Mouse (Mus musculus) lung, adult 18-20 months (tissue): ENCODE measurements around the gene Zfp715.

ENCODE experiments used
- DNase-seq, 2 experiments: peaks; one replicate each; pipeline ENCODE4 v3.0.0; 2022; ENCODE audit warnings: mixed read lengths in 2 of 2

Zfp715 gene

GRCm38 (mm10) chr7:43313013-43313428, at the start of gene Zfp715:
Gene Zfp715 (minus strand): TSS chr7:43313294.
- peak; percentile 94 to 96 for DNase-seq

GRCm38 (mm10) chr7:43362021-43362420, 48.9 kb upstream of the Zfp715 start:
- no peak for DNase-seq

- DNase-seq = no peak
Observed at GRCm38 (mm10) chr7:43361442-43361841, 48.3 kb upstream of the Zfp715 start.

DNA sequence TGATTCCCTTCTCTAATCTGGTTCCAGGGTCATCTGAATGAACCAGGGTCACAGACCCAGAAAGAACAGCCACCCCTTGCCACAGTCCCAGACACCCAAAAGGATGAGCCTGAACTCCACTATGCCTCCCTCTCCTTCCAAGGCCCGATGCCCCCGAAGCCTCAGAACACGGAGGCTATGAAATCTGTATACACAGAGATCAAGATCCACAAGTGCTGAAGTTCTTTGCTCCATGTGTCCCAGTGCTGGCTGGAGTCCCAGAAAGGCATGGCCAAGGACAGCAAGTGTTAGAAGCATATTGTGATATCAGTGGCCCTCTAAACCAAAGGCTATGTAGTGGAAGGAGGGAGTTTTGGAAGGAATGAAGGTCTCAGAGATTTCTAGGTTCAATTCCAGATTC, 45.5 kb upstream of the Zfp715 start:
- no peak for DNase-seq

- DNase-seq = no peak
Observed at GRCm38 (mm10) chr7:43354893-43355835, 42.1 kb upstream of the Zfp715 start.

- DNase-seq = no peak
Observed at GRCm38 (mm10) chr7:43353758-43354157, 40.7 kb upstream of the Zfp715 start.

GRCm38 (mm10) chr7:43353118-43353517, 40.0 kb upstream of the Zfp715 start:
- DNase-seq = peak; percentile 14 to 28

DNA sequence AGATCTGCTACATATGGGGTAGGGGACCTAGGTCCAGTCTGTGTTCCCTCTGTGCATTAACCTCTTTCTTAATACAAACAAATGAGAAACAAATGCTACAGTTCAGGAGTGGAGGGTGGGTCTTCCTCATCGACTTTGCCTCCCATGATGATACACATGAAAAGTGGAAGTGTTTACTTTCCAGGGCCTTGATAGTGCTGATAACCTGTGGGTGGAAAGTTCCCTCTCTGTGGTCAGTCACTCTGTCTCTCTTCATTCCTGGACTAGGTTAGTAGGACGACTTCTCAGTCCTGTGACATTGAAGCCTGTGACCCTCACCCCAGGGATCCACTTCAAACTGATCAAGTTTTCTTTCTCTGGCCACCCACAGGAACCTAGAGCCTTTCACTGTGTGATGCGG, 38.1 kb upstream of the Zfp715 start, which contains the start of gene Siglecf:
TSS of gene Siglecf (plus strand) at position 188 of the 400 bp plus-strand sequence.
- DNase-seq = no peak

DNA sequence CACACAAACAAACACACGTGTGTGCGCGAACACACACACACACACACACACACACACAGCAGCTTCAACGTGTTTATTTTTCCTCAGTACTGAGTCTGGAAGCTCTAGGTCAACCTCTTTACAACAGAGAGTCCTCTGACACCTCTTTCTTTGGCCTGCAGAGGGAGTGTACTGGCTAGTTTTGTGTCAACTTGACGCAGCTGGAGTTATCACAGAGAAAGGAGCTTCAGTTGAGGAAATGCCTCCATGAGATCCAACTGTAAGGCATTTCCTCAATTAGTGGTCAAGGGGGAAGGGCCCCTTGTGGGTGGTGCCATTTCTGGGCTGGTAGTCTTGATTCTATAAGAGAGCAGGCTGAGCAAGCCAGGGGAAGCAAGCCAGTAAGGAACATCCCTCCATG, 36.5 kb upstream of the Zfp715 start:
- DNase-seq = peak; percentile 20 to 26

DNA sequence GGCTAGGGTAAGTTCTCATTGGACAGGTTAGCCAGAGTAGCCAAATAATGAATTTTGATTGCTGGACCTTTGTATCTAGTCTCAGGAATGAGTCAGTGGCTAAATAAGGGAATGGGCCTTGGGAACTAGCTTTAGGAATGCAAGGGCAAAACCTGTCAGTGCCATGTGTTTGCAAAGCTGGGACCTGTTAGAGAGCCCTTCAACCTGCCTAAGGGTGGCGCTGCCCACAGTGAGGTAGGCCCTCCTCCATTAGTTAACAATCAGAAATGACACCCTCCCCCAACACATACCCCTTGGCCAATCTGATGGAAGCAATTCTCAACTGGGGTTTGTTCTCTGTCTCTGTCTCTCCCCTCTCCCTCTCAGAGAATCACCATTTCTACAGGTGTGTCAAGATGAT, 33.5 kb upstream of the Zfp715 start:
- DNase-seq = no peak

DNA sequence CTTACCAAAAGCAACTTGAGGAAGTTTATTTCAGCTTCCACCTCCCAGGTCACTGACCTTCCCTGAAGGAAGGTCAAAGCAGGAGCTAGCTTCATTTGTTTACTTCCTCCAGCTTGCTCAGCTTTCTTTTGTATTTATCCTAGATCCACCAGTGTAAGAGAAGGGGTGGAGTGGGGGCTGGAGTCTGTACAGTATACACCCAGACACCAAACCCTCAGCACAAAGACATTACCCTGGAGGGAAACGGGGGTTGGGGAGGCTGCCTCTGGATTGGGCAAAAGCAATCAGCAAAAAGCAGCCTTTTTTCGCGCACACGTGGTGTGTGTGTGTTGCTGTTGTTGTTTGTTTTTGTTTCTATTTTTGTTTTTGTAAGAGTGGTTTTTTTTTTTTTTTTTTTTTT, 33.1 kb upstream of the Zfp715 start:
- no peak for DNase-seq

DNA sequence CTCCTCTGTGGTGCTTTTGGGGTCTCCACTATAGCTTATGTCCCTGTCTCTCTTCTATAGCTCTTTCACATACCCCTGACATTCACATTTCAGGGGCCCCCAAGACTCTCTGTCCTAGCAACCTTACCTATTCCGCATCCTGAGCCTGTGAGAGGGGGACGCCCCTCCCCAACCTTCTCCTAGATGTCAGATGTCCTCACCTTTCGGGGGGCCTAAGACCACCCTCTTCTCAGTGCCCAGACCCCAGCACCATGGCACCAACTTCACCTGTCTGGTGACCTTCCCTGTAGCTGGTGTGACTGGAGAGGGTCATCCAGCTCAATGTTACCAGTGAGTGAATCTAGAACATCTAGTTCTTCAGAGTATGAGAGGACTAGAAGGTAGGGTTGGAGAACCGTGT, 31.4 kb upstream of the Zfp715 start:
- DNase-seq = no peak

- no peak for DNase-seq
Observed at GRCm38 (mm10) chr7:43344020-43344419, 30.9 kb upstream of the Zfp715 start.

- DNase-seq = peak; percentile 10 to 16
Observed at GRCm38 (mm10) chr7:43343191-43343590, 30.1 kb upstream of the Zfp715 start.

GRCm38 (mm10) chr7:43340771-43341170, 27.7 kb upstream of the Zfp715 start:
- DNase-seq = no peak

GRCm38 (mm10) chr7:43333899-43334298, 20.8 kb upstream of the Zfp715 start:
- no peak for DNase-seq

DNA sequence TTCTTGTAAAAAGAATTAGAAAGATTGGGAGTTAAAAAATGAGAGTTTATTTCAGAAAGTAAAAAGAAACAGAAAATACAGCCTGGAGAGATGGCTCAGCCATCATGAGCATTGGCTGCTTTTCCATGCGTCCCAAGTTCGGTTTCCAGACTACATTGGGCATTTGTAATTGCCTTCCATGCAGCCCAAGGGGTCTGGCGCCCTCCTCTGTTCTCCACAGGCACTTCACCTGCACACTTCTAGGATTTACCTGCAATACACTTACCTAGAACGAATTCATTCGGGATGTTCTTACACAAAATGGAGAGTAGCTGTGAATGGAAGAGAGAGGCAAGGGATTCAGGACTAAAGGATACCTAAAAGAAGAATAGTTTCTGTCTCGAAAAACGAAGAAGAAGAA, 20.1 kb upstream of the Zfp715 start:
- peak; percentile 20 to 23 for DNase-seq

DNA sequence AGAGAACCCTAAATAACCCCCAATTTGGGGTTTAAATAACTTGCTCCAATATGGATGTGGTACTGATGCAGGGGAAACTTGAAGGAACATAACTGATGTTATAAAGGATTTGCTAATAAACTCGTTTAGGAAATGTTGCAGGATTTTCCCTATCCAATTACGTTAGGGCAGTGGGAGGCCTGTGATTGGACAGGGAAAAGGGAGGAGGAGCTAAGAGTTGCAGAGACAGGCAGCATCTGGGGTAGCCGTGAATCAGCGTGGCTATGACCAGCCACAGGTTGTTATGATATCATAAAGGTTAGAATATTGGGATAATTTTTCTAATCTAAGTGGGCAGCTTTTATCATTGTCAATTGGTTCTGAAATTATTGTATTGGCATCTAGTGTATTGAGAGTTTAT, 15.0 kb upstream of the Zfp715 start:
- DNase-seq = no peak

DNA sequence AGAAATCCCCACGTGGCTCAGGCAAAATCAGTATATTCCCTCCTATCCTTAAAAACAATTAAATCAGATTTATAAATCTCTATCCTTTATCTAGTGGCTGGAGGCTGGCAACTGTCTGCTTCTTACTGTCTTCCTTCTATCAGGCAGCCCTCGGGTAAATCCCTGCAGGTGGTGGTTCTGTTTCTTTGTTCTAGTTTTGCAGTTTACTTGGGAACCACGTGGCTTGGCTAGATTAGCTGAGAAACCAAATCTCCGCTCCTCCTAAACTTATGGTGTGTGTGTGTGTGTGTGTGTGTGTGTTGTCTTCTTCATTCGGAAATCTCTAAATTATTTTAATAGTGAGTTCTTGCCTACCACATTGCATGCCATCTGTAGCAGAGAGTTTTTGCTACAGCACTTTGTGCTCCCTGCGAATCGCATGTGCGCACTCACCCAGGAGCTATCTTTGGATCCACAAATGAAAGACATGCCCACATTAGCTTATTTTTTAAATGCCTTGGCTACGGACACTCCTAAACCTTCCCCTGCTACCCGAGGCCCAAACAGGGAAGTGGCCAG, 13.2 kb upstream of the Zfp715 start:
- no peak for DNase-seq

- no peak for DNase-seq
Observed at GRCm38 (mm10) chr7:43312386-43313012, 595 bp downstream of the Zfp715 start.

- no peak for DNase-seq
Observed at GRCm38 (mm10) chr7:43311632-43312031, 1.5 kb downstream of the Zfp715 start.

GRCm38 (mm10) chr7:43309069-43309468, 4.0 kb downstream of the Zfp715 start:
- no peak for DNase-seq

GRCm38 (mm10) chr7:43305235-43305634, 7.9 kb downstream of the Zfp715 start:
- DNase-seq = peak in 1 of 2 experiments; percentile 17

- DNase-seq = no peak
Observed at GRCm38 (mm10) chr7:43291524-43291923, 21.6 kb downstream of the Zfp715 start.
